Mouse (Mus musculus) lung, postnatal 0 days (tissue): Measurements from ENCODE around the gene Tcf7l2.
A peak's percentile ranks its signal among the peaks of the same experiment; 100 is the strongest.

ENCODE experiments used
- CTCF ChIP-seq: IDR thresholded peaks from 2 replicates; pipeline ENCODE4 v1.5.1; 2016; ENCODE audit warnings: antibody characterized with exemption, mild to moderate bottlenecking
- EP300 ChIP-seq: IDR thresholded peaks from 2 replicates; pipeline ENCODE4 v1.6.1; 2016; ENCODE audit warnings: antibody characterized with exemption, mild to moderate bottlenecking, control low read depth

DNA sequence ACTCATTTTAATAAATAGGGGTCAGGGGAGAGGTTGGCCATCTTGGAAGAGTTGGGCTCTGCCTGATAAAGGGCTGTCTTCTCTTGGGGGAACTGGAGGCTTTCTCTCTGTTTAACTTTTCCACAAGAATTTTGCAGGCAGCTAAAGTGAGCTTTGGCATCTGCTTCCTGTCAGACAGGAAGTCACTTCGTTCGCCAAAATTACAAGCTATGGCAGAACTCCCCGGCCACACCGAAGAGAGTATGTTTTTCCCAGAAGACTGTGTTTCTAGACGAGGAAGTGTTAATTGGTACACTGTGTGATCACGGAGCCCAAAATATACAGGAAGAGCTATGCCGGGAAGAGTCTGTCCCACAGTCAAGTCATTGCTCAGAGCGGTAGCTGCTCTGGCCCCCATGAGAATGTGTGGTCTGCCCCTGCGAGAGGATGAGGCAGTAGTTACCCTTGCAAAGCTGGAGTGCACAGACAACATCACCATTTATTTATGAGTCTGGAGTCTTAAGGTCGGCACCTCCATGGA lies 97.5 kb downstream of the Tcf7l2 start:
- no peak for TF ChIP-seq CTCF
- peak; percentile 27; the same call in 1 of the 2 replicates for TF ChIP-seq EP300
